Mouse (Mus musculus): ENCODE data around the gene Hk1.
"Not testable (repeated sequence)": the region's sequence is repeated elsewhere in the genome, so short reads cannot be mapped to it uniquely, and the experiment has no call there.

DNA sequence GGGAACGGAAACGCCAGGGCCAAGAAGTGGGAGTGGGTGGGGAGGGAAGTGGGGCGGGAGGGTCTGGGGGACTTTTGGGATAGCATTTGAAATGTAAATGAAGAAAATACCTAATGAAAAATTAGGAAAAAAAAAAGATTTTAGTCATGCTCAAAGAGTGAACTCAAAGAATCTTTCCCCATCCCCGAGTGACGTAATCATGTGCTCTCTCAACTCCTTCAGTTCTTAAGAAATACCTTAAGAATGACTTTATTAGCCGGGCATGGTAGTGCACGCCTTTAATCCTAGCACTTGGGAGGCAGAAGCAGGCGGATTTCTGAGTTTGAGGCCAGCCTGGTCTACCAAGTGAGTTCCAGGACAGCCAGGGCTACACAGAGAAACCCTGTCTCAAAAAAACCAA, 56.9 kb downstream of the Hk1 start:
- not testable (repeated sequence) for TF ChIP-seq CTCF (conservative IDR thresholded peaks at IDR 0.05; ENCODE audit: low read length); POU5F1 (IDR thresholded peaks at IDR 0.05; ENCODE audit: borderline replicate concordance, low read length)

Measured in E14TG2a.4 (cell line).